Mouse (Mus musculus) C2C12 (cell line): ENCODE measurements at regions not wholly inside any gene's neighbourhood (a gene's known extent, or its start where the extent isn't known, plus 50 kb on each side); places are given as distances from the start of the nearest gene placed in this dataset.

Experiments used
- H3K27me3 ChIP-seq: one replicate; pipeline ENCODE4 v1.6.1; 2011; ENCODE audit not compliant: control insufficient read depth, insufficient read depth, insufficient read length
- H3K36me3 ChIP-seq: one replicate; pipeline ENCODE4 v1.6.1; 2011; ENCODE audit not compliant: control insufficient read depth, insufficient read depth
- H3K4me3 ChIP-seq: one replicate; pipeline ENCODE4 v1.5.1; 2011; ENCODE audit warnings: mild to moderate bottlenecking, control low read depth; ENCODE audit not compliant: poor library complexity, insufficient read depth, severe bottlenecking
- H3K79me2 ChIP-seq: one replicate; pipeline ENCODE4 v1.6.1; 2011; ENCODE audit not compliant: control insufficient read depth, insufficient read depth
- H3K79me3 ChIP-seq: one replicate; pipeline ENCODE4 v1.6.1; 2011; ENCODE audit warnings: low read depth, control low read depth
- H3ac ChIP-seq: one replicate; pipeline ENCODE3; 2011; ENCODE audit warnings: low read depth; ENCODE audit not compliant: control insufficient read depth, insufficient read length
- CEBPB ChIP-seq: IDR thresholded peaks from one replicate; pipeline ENCODE4 v1.6.1; 2011; ENCODE audit warnings: low read depth, mild to moderate bottlenecking, control low read depth, moderate library complexity
- CTCF ChIP-seq: IDR thresholded peaks from one replicate; pipeline ENCODE4 v1.5.1; 2011; ENCODE audit not compliant: control insufficient read depth, insufficient read depth, insufficient read length
- FOSL1 ChIP-seq: IDR thresholded peaks from one replicate; pipeline ENCODE4 v1.8.0; 2011; ENCODE audit warnings: mild to moderate bottlenecking, low read length; ENCODE audit not compliant: poor library complexity, insufficient read depth, severe bottlenecking
- MAX ChIP-seq: IDR thresholded peaks from one replicate; pipeline ENCODE4 v1.6.1; 2011; ENCODE audit warnings: mild to moderate bottlenecking, control low read depth
- MYOD1 ChIP-seq: IDR thresholded peaks from one replicate; pipeline ENCODE4 v1.6.1; 2011; ENCODE audit warnings: low read depth; ENCODE audit not compliant: control insufficient read depth, insufficient read length
- MYOG ChIP-seq: IDR thresholded peaks from one replicate; pipeline ENCODE4 v1.6.1; 2011; ENCODE audit not compliant: control insufficient read depth, insufficient read length; ENCODE audit errors: extremely low read depth
- USF1 ChIP-seq: IDR thresholded peaks from one replicate; pipeline ENCODE4 v1.6.1; 2011; ENCODE audit warnings: low read depth, mild to moderate bottlenecking, control low read depth, moderate library complexity

- no peaks in the 10 kb centered on the region for H3K79me2 ChIP-seq
- no peak overlapping the region for H3ac ChIP-seq
- H3K79me3 ChIP-seq = no peaks in the 10 kb centered on the region
- H3K4me3 ChIP-seq = no peak overlapping the region
- TF ChIP-seq CEBPB (no peak), MYOG (no peak)
- no peaks in the 10 kb centered on the region for H3K27me3 ChIP-seq
- no peaks in the 10 kb centered on the region for H3K36me3 ChIP-seq
Observed at GRCm38 (mm10) chr2:148312255-148312654, 82.9 kb upstream of the Sstr4 start.

- no peaks in the 10 kb centered on the region for H3K79me2 ChIP-seq
- no peaks in the 10 kb centered on the region for H3K79me3 ChIP-seq
- no peaks in the 10 kb centered on the region for H3K36me3 ChIP-seq
- no peak overlapping the region for H3K4me3 ChIP-seq
- no peak for TF ChIP-seq FOSL1
- TF ChIP-seq MYOD1 = no peak
- TF ChIP-seq MYOG = no peak
- no peak for TF ChIP-seq CEBPB
- TF ChIP-seq CTCF = no peak
- no peak for TF ChIP-seq USF1
- TF ChIP-seq MAX = no peak
- no peaks in the 10 kb centered on the region for H3K27me3 ChIP-seq
- H3ac ChIP-seq = no peak overlapping the region
Observed at GRCm38 (mm10) chr2:148320896-148321295, 74.2 kb upstream of the Sstr4 start.

- H3K4me3 ChIP-seq = no peak overlapping the region
- H3K36me3 ChIP-seq = no peaks in the 10 kb centered on the region
- H3ac ChIP-seq = no peak overlapping the region
- H3K79me2 ChIP-seq = no peaks in the 10 kb centered on the region
- TF ChIP-seq FOSL1 (no peak), CEBPB (peak; percentile 53)
- no peaks in the 10 kb centered on the region for H3K27me3 ChIP-seq
- no peaks in the 10 kb centered on the region for H3K79me3 ChIP-seq
Observed at GRCm38 (mm10) chr2:148325362-148325761, 69.8 kb upstream of the Sstr4 start.

- H3ac ChIP-seq = no peak overlapping the region
- H3K36me3 ChIP-seq = no peaks in the 10 kb centered on the region
- H3K4me3 ChIP-seq = no peak overlapping the region
- H3K79me2 ChIP-seq = no peaks in the 10 kb centered on the region
- H3K27me3 ChIP-seq = no peaks in the 10 kb centered on the region
- H3K79me3 ChIP-seq = no peaks in the 10 kb centered on the region
- TF ChIP-seq MYOD1 (no peak), FOSL1 (no peak), USF1 (no peak), MYOG (no peak), MAX (no peak), CEBPB (no peak), CTCF (no peak)
Observed at GRCm38 (mm10) chr2:148325854-148326387, 69.2 kb upstream of the Sstr4 start.

- H3K79me2 ChIP-seq = no peaks in the 10 kb centered on the region
- no peaks in the 10 kb centered on the region for H3K27me3 ChIP-seq
- no peak overlapping the region for H3K4me3 ChIP-seq
- H3K36me3 ChIP-seq = no peaks in the 10 kb centered on the region
- TF ChIP-seq CTCF = no peak
- TF ChIP-seq MYOD1 = no peak
- no peak for TF ChIP-seq MYOG
- no peak for TF ChIP-seq FOSL1
- TF ChIP-seq MAX = no peak
- no peak for TF ChIP-seq USF1
- TF ChIP-seq CEBPB = no peak
- H3K79me3 ChIP-seq = no peaks in the 10 kb centered on the region
- no peak overlapping the region for H3ac ChIP-seq
Observed at GRCm38 (mm10) chr2:148326414-148326813, 68.7 kb upstream of the Sstr4 start.

GRCm38 (mm10) chr2:148327552-148327951 is 67.6 kb upstream of the Sstr4 start:
- H3ac ChIP-seq = no peak overlapping the region
- TF ChIP-seq CTCF = no peak
- no peak for TF ChIP-seq MAX
- TF ChIP-seq FOSL1 = no peak
- TF ChIP-seq MYOD1 = no peak
- TF ChIP-seq USF1 = no peak
- no peak overlapping the region for H3K4me3 ChIP-seq

More at GRCm38 (mm10) chr2:148327552-148327951, 67.6 kb upstream of the Sstr4 start:
- no peaks in the 10 kb centered on the region for H3K36me3 ChIP-seq
- H3K27me3 ChIP-seq = no peaks in the 10 kb centered on the region
- no peaks in the 10 kb centered on the region for H3K79me2 ChIP-seq
- H3K79me3 ChIP-seq = no peaks in the 10 kb centered on the region
